Mouse (Mus musculus) myocyte (in vitro differentiated cells): ENCODE results near the gene Mlxipl. TPM values are rescaled to one million over a fixed set of nuclear protein-coding genes. Genes with fewer than 3 reads are reported as not detected.
A peak's percentile ranks its signal among the peaks of the same experiment; 100 is the strongest.

ENCODE experiments used
- H3K27me3 ChIP-seq: one replicate; pipeline ENCODE4 v1.6.1; 2011; ENCODE audit not compliant: control insufficient read depth, insufficient read depth, insufficient read length
- H3K36me3 ChIP-seq: one replicate; pipeline ENCODE4 v1.6.1; 2011; ENCODE audit not compliant: control insufficient read depth, insufficient read depth
- H3K4me2 ChIP-seq: one replicate; pipeline ENCODE4 v1.6.1; 2011; ENCODE audit warnings: low read depth, control low read depth
- H3K4me3 ChIP-seq: one replicate; pipeline ENCODE4 v1.5.1; 2011; ENCODE audit warnings: mild to moderate bottlenecking, control low read depth, moderate library complexity
- H3K79me2 ChIP-seq: one replicate; pipeline ENCODE4 v1.6.1; 2011; ENCODE audit not compliant: control insufficient read depth, insufficient read depth
- H3ac ChIP-seq: one replicate; pipeline ENCODE4 v1.6.1; 2011; ENCODE audit not compliant: control insufficient read depth, insufficient read length
- CEBPB ChIP-seq: IDR thresholded peaks from 2 replicates; pipeline ENCODE4 v1.6.1; 2011; ENCODE audit warnings: mild to moderate bottlenecking, moderate library complexity; ENCODE audit not compliant: poor library complexity, insufficient read depth, severe bottlenecking
- E2F4 ChIP-seq: IDR thresholded peaks from one replicate; pipeline ENCODE4 v1.6.1; 2011; ENCODE audit warnings: mild to moderate bottlenecking, control low read depth, moderate library complexity; ENCODE audit not compliant: insufficient read depth
- MAX ChIP-seq: IDR thresholded peaks from one replicate; pipeline ENCODE4 v1.6.1; 2011; ENCODE audit warnings: low read depth, mild to moderate bottlenecking, control low read depth
- MYOD1 ChIP-seq, 3 experiments: IDR thresholded peaks; one replicate each; pipeline ENCODE4 v1.6.1; 2011; ENCODE audit warnings: control low read depth in 2 of 3, low read depth in 2 of 3, mild to moderate bottlenecking in 2 of 3, moderate library complexity in 1 of 3; ENCODE audit not compliant: insufficient read length in 2 of 3, control insufficient read depth in 1 of 3
- MYOG ChIP-seq, 3 experiments: IDR thresholded peaks; one replicate each; pipeline ENCODE4 v1.6.1; 2011; ENCODE audit warnings: control low read depth in 2 of 3, low read depth in 2 of 3, mild to moderate bottlenecking in 2 of 3; ENCODE audit not compliant: insufficient read length in 2 of 3, control insufficient read depth in 1 of 3, insufficient read depth in 1 of 3
- POLR2A ChIP-seq: IDR thresholded peaks from one replicate; pipeline ENCODE4 v1.6.1; 2011; ENCODE audit warnings: low read depth, mild to moderate bottlenecking, control low read depth, moderate library complexity; ENCODE audit not compliant: insufficient read length
- POLR2AphosphoS2 ChIP-seq: IDR thresholded peaks from one replicate; pipeline ENCODE4 v1.6.1; 2011; ENCODE audit warnings: low read depth, control low read depth; ENCODE audit not compliant: insufficient read length
- REST ChIP-seq: IDR thresholded peaks from one replicate; pipeline ENCODE4 v1.6.1; 2011; ENCODE audit warnings: mild to moderate bottlenecking, control low read depth, moderate library complexity; ENCODE audit not compliant: insufficient read depth, insufficient read length
- SRF ChIP-seq: IDR thresholded peaks from one replicate; pipeline ENCODE4 v1.6.1; 2011; ENCODE audit warnings: low read depth; ENCODE audit not compliant: control insufficient read depth, insufficient read length
- TCF12 ChIP-seq: IDR thresholded peaks from one replicate; pipeline ENCODE4 v1.6.1; 2011; ENCODE audit warnings: mild to moderate bottlenecking, control low read depth; ENCODE audit not compliant: poor library complexity, insufficient read depth, severe bottlenecking
- TCF3 ChIP-seq: IDR thresholded peaks from one replicate; pipeline ENCODE4 v1.6.1; 2011; ENCODE audit warnings: low read depth, control low read depth; ENCODE audit not compliant: insufficient read length
- USF1 ChIP-seq: IDR thresholded peaks from one replicate; pipeline ENCODE4 v1.6.1; 2011; ENCODE audit warnings: low read depth, mild to moderate bottlenecking, control low read depth, moderate library complexity
- polyA plus RNA-seq: library from polyadenylated mRNA; unstranded; fragments of >200 nt; fragmentation: generic; extraction: Trizol; gene quantifications from one replicate; pipeline ENCODE4 v1.2.1, GENCODE M21; 2012; ENCODE audit warnings: missing spikeins

Gene Mlxipl
- polyA plus RNA-seq, 1 experiment: not detected

DNA sequence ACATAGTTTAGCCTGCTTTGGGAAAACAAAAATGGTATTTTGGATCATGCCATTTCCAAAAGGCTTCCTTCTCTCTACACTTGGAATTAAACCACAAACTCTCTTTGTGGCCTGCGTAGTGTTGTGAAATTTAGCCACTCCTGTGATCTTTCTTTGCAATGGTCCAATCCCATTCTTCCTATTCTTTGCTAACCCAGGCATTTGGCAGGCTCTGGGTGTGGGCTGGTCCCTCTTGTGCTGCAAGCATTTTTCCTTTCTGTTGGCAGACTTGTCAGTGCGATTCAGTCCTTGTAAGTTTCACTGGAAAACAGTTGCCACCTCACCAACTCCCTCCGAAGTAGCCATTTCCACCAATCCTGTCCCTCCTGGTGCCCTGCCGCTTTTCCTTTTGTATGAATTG lies 71.5 kb downstream of the Mlxipl start:
- no peak overlapping the region for H3ac ChIP-seq
- TF ChIP-seq SRF: no peak
- no peak for TF ChIP-seq MYOG (IDR thresholded peaks at IDR 0.05; ENCODE audit: control insufficient read depth in 1 of 3, insufficient read depth in 1 of 3, insufficient read length in 2 of 3, low read depth in 2 of 3)
- TF ChIP-seq USF1: no peak
- no peak for TF ChIP-seq E2F4
- TF ChIP-seq MAX: no peak
- peaks cover 16% of the 10 kb centered on the region for H3K36me3 ChIP-seq
- H3K27me3 ChIP-seq: no peaks in the 10 kb centered on the region
- no peak overlapping the region for H3K4me2 ChIP-seq
- no peaks in the 10 kb centered on the region for H3K79me2 ChIP-seq
- no peak overlapping the region for H3K4me3 ChIP-seq

DNA sequence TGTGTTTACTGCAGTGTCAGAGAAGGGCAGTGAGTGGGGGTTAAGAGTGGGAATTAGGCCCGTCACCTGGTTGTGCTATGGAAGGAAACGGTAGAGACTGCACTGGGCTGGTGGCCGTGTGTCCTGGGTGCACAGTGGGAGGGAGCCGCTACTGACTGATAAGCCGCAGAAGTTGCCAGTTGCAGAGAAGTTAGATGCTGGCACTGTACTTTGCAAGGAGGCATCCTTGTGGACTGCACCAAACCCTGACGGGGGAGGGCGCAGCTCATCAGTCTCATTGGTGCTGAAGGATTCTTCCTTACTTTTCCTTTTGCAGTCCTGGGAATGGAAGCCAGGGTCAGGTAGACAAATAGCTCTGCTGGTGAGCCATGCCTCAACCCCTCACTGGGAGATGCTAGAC lies 72.0 kb downstream of the Mlxipl start:
- Histone ChIP-seq H3K36me3 (peaks cover 12% of the 10 kb centered on the region), H3K79me2 (no peaks in the 10 kb centered on the region), H3K27me3 (no peaks in the 10 kb centered on the region), H3K4me3 (no peak overlapping the region), H3ac (no peak overlapping the region), H3K4me2 (no peak overlapping the region)
- no peak for TF ChIP-seq POLR2AphosphoS2
- no peak for TF ChIP-seq SRF
- TF ChIP-seq USF1: no peak

DNA sequence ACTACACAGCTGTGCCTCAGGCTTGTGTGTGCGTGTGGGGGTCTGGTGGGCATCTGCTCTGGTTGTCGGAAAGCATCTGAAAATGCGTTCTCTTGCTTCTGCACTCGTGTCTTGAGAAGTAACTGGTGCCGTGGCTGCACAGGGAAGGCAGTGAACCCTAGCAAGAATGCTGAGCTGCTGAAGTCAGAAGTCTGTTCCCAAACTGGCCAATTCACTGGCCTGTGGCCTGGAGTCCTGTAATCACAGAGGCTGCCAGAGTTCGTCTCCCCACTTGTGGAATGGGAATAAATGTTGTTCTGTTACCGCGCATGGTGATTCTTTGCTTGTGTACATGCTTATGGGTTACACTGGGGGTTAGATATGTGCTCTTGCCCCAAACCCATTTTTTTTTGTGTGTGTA lies 72.7 kb downstream of the Mlxipl start:
- Histone ChIP-seq H3K4me3 (no peak overlapping the region), H3K79me2 (no peaks in the 10 kb centered on the region), H3K4me2 (no peak overlapping the region), H3K27me3 (no peaks in the 10 kb centered on the region), H3ac (no peak overlapping the region), H3K36me3 (peaks cover 6% of the 10 kb centered on the region)
- TF ChIP-seq E2F4 (no peak), REST (no peak)

DNA sequence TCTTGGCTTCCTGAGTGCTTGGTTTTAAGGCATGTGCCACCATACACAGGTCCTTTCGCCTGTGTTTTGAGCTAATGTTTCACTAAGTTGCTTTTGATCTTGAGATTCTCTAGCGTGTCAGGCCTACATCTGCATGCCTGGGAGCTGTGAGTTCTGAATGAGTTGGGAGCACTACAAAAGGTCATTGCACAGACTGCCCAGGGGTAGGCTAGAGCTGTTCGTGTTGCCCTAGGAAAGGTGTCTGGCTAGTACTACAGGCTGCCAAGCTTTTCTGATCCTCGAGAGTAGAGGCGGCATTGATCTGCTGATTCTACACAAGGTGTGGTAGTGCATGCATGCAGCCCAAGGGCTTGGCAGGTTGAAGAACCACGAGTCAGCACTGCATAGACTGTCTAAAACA lies 73.1 kb downstream of the Mlxipl start:
- peaks cover 4% of the 10 kb centered on the region for H3K36me3 ChIP-seq
- H3ac ChIP-seq: no peak overlapping the region
- H3K79me2 ChIP-seq: no peaks in the 10 kb centered on the region
- no peak overlapping the region for H3K4me3 ChIP-seq
- no peaks in the 10 kb centered on the region for H3K27me3 ChIP-seq
- TF ChIP-seq USF1: no peak
- TF ChIP-seq MAX: no peak
- TF ChIP-seq TCF12: no peak
- TF ChIP-seq MYOD1 (IDR thresholded peaks at IDR 0.05; ENCODE audit: control insufficient read depth in 1 of 3, insufficient read length in 2 of 3, low read depth in 2 of 3): no peak
- no peak for TF ChIP-seq MYOG (IDR thresholded peaks at IDR 0.05; ENCODE audit: control insufficient read depth in 1 of 3, insufficient read depth in 1 of 3, insufficient read length in 2 of 3, low read depth in 2 of 3)
- no peak for TF ChIP-seq SRF
- no peak for TF ChIP-seq POLR2A
- TF ChIP-seq REST: no peak
- no peak for TF ChIP-seq POLR2AphosphoS2
- H3K4me2 ChIP-seq: no peak overlapping the region

DNA sequence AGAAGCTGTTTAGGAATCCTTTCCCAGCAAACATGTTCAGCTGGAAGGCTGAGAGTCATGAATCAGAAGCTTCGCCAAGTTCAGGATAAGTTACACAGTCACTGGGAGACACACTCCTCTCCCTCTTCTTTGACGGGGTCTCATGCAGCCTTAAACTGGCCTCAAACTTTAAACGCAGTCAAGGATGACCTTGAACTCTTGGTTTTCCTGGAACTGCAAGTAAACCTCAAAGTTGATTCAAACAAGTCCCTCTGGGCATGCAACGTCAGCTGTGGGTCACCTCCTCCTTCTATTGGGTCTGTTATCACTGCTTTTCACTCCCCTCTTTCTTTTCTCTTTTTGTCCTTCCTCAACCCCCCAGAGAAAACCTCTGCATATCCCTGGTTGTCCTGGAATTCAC lies 77.2 kb downstream of the Mlxipl start:
- peaks cover 17% of the 10 kb centered on the region for H3K79me2 ChIP-seq
- no peaks in the 10 kb centered on the region for H3K36me3 ChIP-seq
- TF ChIP-seq MAX (no peak), SRF (no peak), CEBPB (no peak), POLR2AphosphoS2 (no peak), MYOD1 (IDR thresholded peaks at IDR 0.05; ENCODE audit: control insufficient read depth in 1 of 3, insufficient read length in 2 of 3, low read depth in 2 of 3) (no peak), REST (no peak), POLR2A (no peak), TCF3 (no peak), MYOG (IDR thresholded peaks at IDR 0.05; ENCODE audit: control insufficient read depth in 1 of 3, insufficient read depth in 1 of 3, insufficient read length in 2 of 3, low read depth in 2 of 3) (no peak), E2F4 (no peak), USF1 (no peak), TCF12 (no peak)
- H3K4me3 ChIP-seq: no peak overlapping the region
- no peak overlapping the region for H3K4me2 ChIP-seq
- no peaks in the 10 kb centered on the region for H3K27me3 ChIP-seq
- no peak overlapping the region for H3ac ChIP-seq

DNA sequence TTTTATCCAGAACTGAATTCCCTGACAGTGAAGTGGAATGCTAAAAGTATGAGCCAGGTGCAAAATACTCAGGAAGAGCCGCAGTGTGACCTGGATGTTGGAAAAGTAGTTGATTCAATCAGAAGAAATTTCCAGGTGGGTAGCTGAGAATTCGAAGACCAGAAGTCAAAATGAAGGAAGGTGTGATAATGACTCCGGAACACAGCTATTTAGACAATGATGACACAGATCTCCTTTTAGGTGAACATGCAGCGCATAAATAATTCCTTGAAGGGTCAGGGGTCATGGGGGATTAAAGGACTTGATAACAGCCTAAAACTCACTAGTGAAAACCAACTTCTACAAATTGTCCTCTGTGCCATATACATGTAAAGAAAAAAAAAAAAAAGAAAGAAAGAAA lies 77.8 kb downstream of the Mlxipl start:
- TF ChIP-seq MAX: no peak
- TF ChIP-seq SRF: no peak
- Histone ChIP-seq H3K4me3 (peak overlapping the region; percentile 62), H3K36me3 (no peaks in the 10 kb centered on the region), H3ac (peak overlapping the region; percentile 96), H3K79me2 (peaks cover 17% of the 10 kb centered on the region), H3K4me2 (peak overlapping the region; percentile 83), H3K27me3 (no peaks in the 10 kb centered on the region)
